10 mouse cellular contexts compared by ENCODE assay signal in the genomic region with DNA sequence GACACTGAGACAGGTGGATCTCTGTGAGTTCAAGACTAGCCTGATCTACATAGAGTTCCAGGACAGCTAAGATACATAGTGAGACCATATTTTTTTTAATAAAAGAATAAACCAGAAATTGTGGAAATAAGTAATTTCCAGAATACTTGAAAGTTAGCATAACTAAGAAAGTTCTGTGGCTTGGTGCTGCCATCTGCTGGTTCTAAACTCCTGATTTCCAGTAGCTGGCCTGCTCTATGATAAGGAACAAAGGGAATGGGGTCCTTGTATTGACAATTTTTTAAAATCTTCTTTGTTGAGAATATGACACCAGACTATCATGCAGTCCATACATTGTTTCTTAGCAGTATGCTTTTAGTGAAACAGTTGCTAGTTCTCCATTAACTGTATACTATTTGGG. TPM values are rescaled to one million over a fixed set of nuclear protein-coding genes. Genes with fewer than 3 reads are reported as not detected.
DNase-seq lines count a peak whose midpoint lies in the region; TF ChIP-seq lines count a peak whose summit lies in the region.
"Had no signal": no experiment of that assay in that cellular context is flagged by ENCODE, and none has a peak within 500 bp of the region (broad histone marks: within the 10 kb centered on the region; RNA-seq: fewer than 3 reads in every experiment).

No protein-coding gene starts in this region.

- H3K27ac ChIP-seq in cortical plate, adult 2 months (ENCODE audit: insufficient read depth, low read length) = no peak overlapping the region
- H3K27ac ChIP-seq: limb, embryonic 13.5 days; neural tube, embryonic 12.5 days had no signal

- H3K4me3 ChIP-seq in cortical plate, adult 2 months (ENCODE audit: insufficient read depth, low read length) = no peak overlapping the region
- H3K4me3 ChIP-seq: limb, embryonic 13.5 days; neural tube, embryonic 12.5 days had no signal

- TF ChIP-seq CTCF in cortical plate, adult 2 months (IDR thresholded peaks at IDR 0.05; ENCODE audit: extremely low read depth, insufficient read depth, low read length) = peak; percentile 40; the same call in 1 of the 2 replicates

- no peaks in the 10 kb centered on the region for H3K4me1 ChIP-seq in cortical plate, adult 2 months (ENCODE audit: control insufficient read depth, insufficient read depth, low read length)
- H3K4me1 ChIP-seq: limb, embryonic 13.5 days; neural tube, embryonic 12.5 days had no signal

- peak; percentile 21 for DNase-seq in embryo, embryonic 11 days
- DNase-seq in embryo, embryonic 9.5 days (ENCODE audit: extremely low spot score) = no peak
- DNase-seq in layer of hippocampus, postnatal 10 days (ENCODE audit: low spot score in 2 of 2) = peak; percentile 49 to 55
- DNase-seq in layer of hippocampus, adult 9-10 months (ENCODE audit: low spot score) = no peak
- peak; percentile 65 for DNase-seq in 416B (ENCODE audit: low read depth)
- no peak for DNase-seq in ovary, adult 18-20 months (ENCODE audit: low spot score)
- DNase-seq in spleen, postnatal 36 days (ENCODE audit: low spot score in 2 of 2) = no peak

- no peak for TF ChIP-seq POLR2A in cortical plate, adult 2 months (IDR thresholded peaks at IDR 0.05; ENCODE audit: extremely low read depth, insufficient read depth, low read length)

RNA-seq across cellular contexts. Expression of a gene that starts 25.9 kb away (rescaled TPM):
- 100 to 1,000 TPM in 1 of 2 experiments, 10 to 100 TPM in 1; 91.5 to 105 TPM for total RNA-seq in layer of hippocampus, postnatal 10 days (2021)
- 180 and 182 TPM in 2 replicates for polyA plus RNA-seq in cortical plate, adult 2 months (2012; rRNA removed)

RNA-seq across cellular contexts. Expression of a gene that starts 53.0 kb away (rescaled TPM):
- 100 to 1,000 TPM in 1 of 2 experiments, 10 to 100 TPM in 1; 96.8 to 100 TPM for total RNA-seq in layer of hippocampus, postnatal 10 days (2021)
- polyA plus RNA-seq in cortical plate, adult 2 months (2012; rRNA removed) = 109 and 112 TPM in 2 replicates

Comparison
In these comparisons a context has a peak if more than half of its experiments do, and no peak if none do; other contexts are left out.
1. DNase-seq: peak in embryo, embryonic 11 days (single experiment), layer of hippocampus, postnatal 10 days (2 of 2) and 416B (single experiment); none in embryo, embryonic 9.5 days (single experiment), layer of hippocampus, adult 9-10 months (single experiment), ovary, adult 18-20 months (single experiment) and spleen, postnatal 36 days (0 of 2).